15 mouse cellular contexts compared by ENCODE assay signal in the genomic region with DNA sequence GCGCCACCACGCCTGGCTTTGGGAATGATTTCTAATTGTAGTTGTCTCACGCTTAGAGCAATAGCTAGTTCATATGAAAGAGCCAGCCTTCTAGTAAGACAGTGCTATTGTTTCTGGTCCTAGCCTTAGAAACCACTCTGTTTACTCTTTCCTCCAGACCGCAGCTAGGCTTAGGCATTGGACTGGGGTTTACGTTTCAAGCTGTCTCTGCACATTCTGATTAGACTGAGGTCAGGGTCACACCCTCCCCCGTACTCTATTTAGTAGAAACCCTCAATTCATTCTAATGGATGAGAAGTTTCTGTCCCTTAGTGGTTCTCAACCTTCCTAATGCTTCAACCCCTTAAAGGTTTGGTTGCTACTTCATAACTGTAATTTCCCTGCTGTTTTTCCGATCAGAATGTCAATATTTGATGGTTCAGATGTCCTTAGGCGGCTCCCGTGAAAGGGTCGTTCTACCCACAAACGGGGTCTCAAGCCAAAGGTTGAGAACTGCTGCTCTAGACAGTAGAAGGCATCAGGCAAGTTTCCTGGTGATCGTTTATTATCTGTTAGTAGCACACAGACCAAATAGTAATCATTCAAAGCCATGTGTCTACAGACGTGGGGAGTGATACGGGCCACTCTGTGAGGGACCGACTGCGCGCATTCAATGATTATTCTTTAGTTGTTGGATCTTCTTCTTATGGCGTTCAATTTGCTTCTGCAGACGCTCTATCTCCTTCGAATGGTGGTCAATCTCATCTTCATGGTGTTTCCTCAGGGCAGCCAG. TPM values are rescaled to one million over a fixed set of nuclear protein-coding genes. Genes with fewer than 3 reads are reported as not detected.
DNase-seq lines count a peak whose midpoint lies in the region; ATAC-seq and TF ChIP-seq lines count a peak whose summit lies in the region.
"Had no signal": no experiment of that assay in that cellular context is flagged by ENCODE, and none has a peak within 500 bp of the region (broad histone marks: within the 10 kb centered on the region; RNA-seq: fewer than 3 reads in every experiment).

No protein-coding gene starts in this region.

- no peak overlapping the region for H3K4me3 ChIP-seq in heart, embryonic 16.5 days (ENCODE audit: low read length)
- no peak overlapping the region for H3K4me3 ChIP-seq in bone marrow, adult 2 months (replicated peaks; ENCODE audit: control insufficient read depth, low read depth, low read length)
- peak overlapping the region; percentile 92 for H3K4me3 ChIP-seq in liver, embryonic 11.5 days (ENCODE audit: low read depth, low read length)
- H3K4me3 ChIP-seq: left cerebral cortex, adult 2 months; limb, embryonic 12.5 days had no signal

- no peak overlapping the region for H3K9ac ChIP-seq in heart, embryonic 16.5 days (ENCODE audit: low read length)
- H3K9ac ChIP-seq in liver, embryonic 11.5 days (ENCODE audit: low read depth, low read length): peak overlapping the region; percentile 99
- H3K9ac ChIP-seq: limb, embryonic 12.5 days had no signal

- no peak for DNase-seq in heart, postnatal 14 days
- no peak for DNase-seq in liver, embryonic 11.5 days (ENCODE audit: low spot score)
- DNase-seq in frontal cortex, adult 2 months (ENCODE audit: extremely low spot score in 1 of 2, low spot score in 1 of 2): no peak
- no peak for DNase-seq in gastrocnemius, postnatal 36 days
- DNase-seq in thymus, postnatal 0 days (ENCODE audit: low spot score): no peak
- DNase-seq: adrenal gland, postnatal 14 days; retina, postnatal 1 day; thymus, postnatal 4 days had no signal

- H3K36me3 ChIP-seq in heart, embryonic 16.5 days (ENCODE audit: control insufficient read depth, insufficient read depth): peaks cover 16% of the 10 kb centered on the region
- peaks cover 14% of the 10 kb centered on the region for H3K36me3 ChIP-seq in liver, embryonic 11.5 days (ENCODE audit: control insufficient read depth, insufficient read depth, low read length)

- H3K27me3 ChIP-seq in heart, embryonic 16.5 days (ENCODE audit: control insufficient read depth, insufficient read depth, low read length): no peaks in the 10 kb centered on the region
- no peaks in the 10 kb centered on the region for H3K27me3 ChIP-seq in liver, embryonic 11.5 days (replicated peaks; ENCODE audit: control insufficient read depth, insufficient read depth, low read length)
- H3K27me3 ChIP-seq: limb, embryonic 12.5 days had no signal

- TF ChIP-seq POLR2A in bone marrow, adult 2 months (IDR thresholded peaks at IDR 0.05; ENCODE audit: borderline replicate concordance, control insufficient read depth, low read depth, low read length): no peak

- H3K4me1 ChIP-seq in heart, embryonic 16.5 days (ENCODE audit: control insufficient read depth, insufficient read depth, low read length): peaks cover 17% of the 10 kb centered on the region
- peaks cover 5% of the 10 kb centered on the region; the same call in 1 of the 2 replicates for H3K4me1 ChIP-seq in bone marrow, adult 2 months (ENCODE audit: control insufficient read depth, insufficient read depth, low read length)
- peaks cover 40% of the 10 kb centered on the region for H3K4me1 ChIP-seq in liver, embryonic 11.5 days (replicated peaks; ENCODE audit: control insufficient read depth, insufficient read depth, low read length)

- ATAC-seq in heart, embryonic 16.5 days (replicated peaks; ENCODE audit: extremely low read depth, insufficient read depth, low FRiP score): no peak
- peak; percentile 86 for ATAC-seq in liver, embryonic 11.5 days (replicated peaks; ENCODE audit: low FRiP score)
- peak; percentile 52 for ATAC-seq in megakaryocyte-erythroid progenitor cell, adult 5-6 weeks (replicated peaks; ENCODE audit: low FRiP score, low TSS enrichment, poor library complexity, severe bottlenecking)
- ATAC-seq: forebrain, embryonic 14.5 days; lung, postnatal 0 days had no signal

- intact Hi-C loops in heart, postnatal 14 days (cut with DNase I): no loop called here
- intact Hi-C loops in gastrocnemius, postnatal 36 days (cut with DNase I): no loop called here

- TF ChIP-seq CTCF in bone marrow, adult 2 months (IDR thresholded peaks at IDR 0.05; ENCODE audit: control insufficient read depth, insufficient read depth, low read length): no peak

- 0 out of 2 replicates have a peak overlapping the region, but pooled peaks have one; percentile 16 for H3K27ac ChIP-seq in heart, embryonic 16.5 days (ENCODE audit: low read length)
- peak overlapping the region; percentile 72 for H3K27ac ChIP-seq in bone marrow, adult 2 months (ENCODE audit: control insufficient read depth, insufficient read depth, low read depth, low read length, poor library complexity)
- H3K27ac ChIP-seq in liver, embryonic 11.5 days (ENCODE audit: low read depth, low read length): peak overlapping the region; percentile 99
- H3K27ac ChIP-seq: left cerebral cortex, adult 2 months; limb, embryonic 12.5 days had no signal

- no peaks in the 10 kb centered on the region for H3K9me3 ChIP-seq in heart, embryonic 16.5 days (replicated peaks; ENCODE audit: control insufficient read depth, low read length)
- no peaks in the 10 kb centered on the region for H3K9me3 ChIP-seq in liver, embryonic 11.5 days (ENCODE audit: control insufficient read depth, low read length)
- H3K9me3 ChIP-seq: limb, embryonic 12.5 days had no signal

- H3K4me2 ChIP-seq in heart, embryonic 16.5 days (ENCODE audit: low read depth, low read length): no peak overlapping the region
- peak overlapping the region; percentile 93 for H3K4me2 ChIP-seq in liver, embryonic 11.5 days
- H3K4me2 ChIP-seq: limb, embryonic 12.5 days had no signal

- WGBS in heart, embryonic 16.5 days: 92% methylated on average over 20 of the region's 20 CpGs
- 62% methylated on average over 20 of the region's 20 CpGs for WGBS in bone marrow, adult 2 months
- 48% methylated on average over 20 of the region's 20 CpGs for WGBS in liver, embryonic 11.5 days

RNA-seq across cellular contexts. Expression of gene Atpif1, which starts 3.2 kb away (rescaled TPM):
- polyA plus RNA-seq in heart, embryonic 16.5 days (2015; fragmentation: Nextera tagmentation; extraction: Ambion mirVana): 1,312 and 1,561 TPM in 2 replicates
- total RNA-seq in heart, postnatal 14 days (2021): 100 to 1,000 TPM; 399 to 455 TPM
- 886 and 890 TPM in 2 replicates for polyA plus RNA-seq in bone marrow, adult 2 months (2011; ENCODE audit: insufficient read depth, insufficient read length, low replicate concordance, missing spikeins)
- polyA plus RNA-seq in liver, embryonic 11.5 days (2014; fragmentation: Nextera tagmentation; extraction: Ambion mirVana): 1,813 and 1,952 TPM in 2 replicates
- 1,479 and 1,723 TPM in 2 replicates for total RNA-seq in megakaryocyte-erythroid progenitor cell, adult 5-6 weeks (2014; fragmentation: Nextera tagmentation)
- total RNA-seq in megakaryocyte-erythroid progenitor cell, adult 5-6 weeks (2017): 2,914 and 3,482 TPM in 2 replicates
- polyA plus RNA-seq in frontal cortex, adult 2 months (2012; rRNA removed): 869 and 938 TPM in 2 replicates
- 10 to 100 TPM; 49.5 to 51.2 TPM for total RNA-seq in gastrocnemius, postnatal 36 days (2021)
- polyA plus RNA-seq in thymus, postnatal 0 days (2015; fragmentation: Nextera tagmentation; extraction: Ambion mirVana): 874 and 945 TPM in 2 replicates

RNA-seq across cellular contexts. Expression of gene Dnajc8, which starts 5.1 kb away (rescaled TPM):
- 98.5 and 117 TPM in 2 replicates for polyA plus RNA-seq in heart, embryonic 16.5 days (2015; fragmentation: Nextera tagmentation; extraction: Ambion mirVana)
- total RNA-seq in heart, postnatal 14 days (2021): 10 to 100 TPM; 50.2 to 51.7 TPM
- polyA plus RNA-seq in bone marrow, adult 2 months (2011; ENCODE audit: insufficient read depth, insufficient read length, low replicate concordance, missing spikeins): 128 and 173 TPM in 2 replicates
- 241 and 245 TPM in 2 replicates for polyA plus RNA-seq in liver, embryonic 11.5 days (2014; fragmentation: Nextera tagmentation; extraction: Ambion mirVana)
- total RNA-seq in megakaryocyte-erythroid progenitor cell, adult 5-6 weeks (2014; fragmentation: Nextera tagmentation): 160 and 183 TPM in 2 replicates
- 481 and 593 TPM in 2 replicates for total RNA-seq in megakaryocyte-erythroid progenitor cell, adult 5-6 weeks (2017)
- 143 and 159 TPM in 2 replicates for polyA plus RNA-seq in frontal cortex, adult 2 months (2012; rRNA removed)
- 10 to 100 TPM; 40.0 to 47.4 TPM for total RNA-seq in gastrocnemius, postnatal 36 days (2021)
- 190 and 199 TPM in 2 replicates for polyA plus RNA-seq in thymus, postnatal 0 days (2015; fragmentation: Nextera tagmentation; extraction: Ambion mirVana)

RNA-seq across cellular contexts. Expression of gene Sesn2, which starts 19.9 kb away (rescaled TPM):
- 5.9 and 7.2 TPM in 2 replicates for polyA plus RNA-seq in heart, embryonic 16.5 days (2015; fragmentation: Nextera tagmentation; extraction: Ambion mirVana)
- 1 to 10 TPM; 3.8 to 3.9 TPM for total RNA-seq in heart, postnatal 14 days (2021)
- polyA plus RNA-seq in bone marrow, adult 2 months (2011; ENCODE audit: insufficient read depth, insufficient read length, low replicate concordance, missing spikeins): 5.4 and 20.0 TPM in 2 replicates
- 10.2 and 10.5 TPM in 2 replicates for polyA plus RNA-seq in liver, embryonic 11.5 days (2014; fragmentation: Nextera tagmentation; extraction: Ambion mirVana)
- 7.3 and 9.3 TPM in 2 replicates for total RNA-seq in megakaryocyte-erythroid progenitor cell, adult 5-6 weeks (2014; fragmentation: Nextera tagmentation)
- total RNA-seq in megakaryocyte-erythroid progenitor cell, adult 5-6 weeks (2017): 2.6 and 3.8 TPM in 2 replicates
- 9.2 and 9.7 TPM in 2 replicates for polyA plus RNA-seq in frontal cortex, adult 2 months (2012; rRNA removed)
- 1 to 10 TPM; 2.1 to 2.7 TPM for total RNA-seq in gastrocnemius, postnatal 36 days (2021)
- polyA plus RNA-seq in thymus, postnatal 0 days (2015; fragmentation: Nextera tagmentation; extraction: Ambion mirVana): 7.3 and 8.0 TPM in 2 replicates

RNA-seq across cellular contexts. Expression of gene Ptafr, which starts 33.6 kb away (rescaled TPM):
- polyA plus RNA-seq in heart, embryonic 16.5 days (2015; fragmentation: Nextera tagmentation; extraction: Ambion mirVana): 0.60 and 0.68 TPM in 2 replicates
- 1 to 10 TPM; 1.1 to 2.0 TPM for total RNA-seq in heart, postnatal 14 days (2021)
- polyA plus RNA-seq in bone marrow, adult 2 months (2011; ENCODE audit: insufficient read depth, insufficient read length, low replicate concordance, missing spikeins): 3.2 and 6.7 TPM in 2 replicates
- 0.73 and 0.85 TPM in 2 replicates for polyA plus RNA-seq in liver, embryonic 11.5 days (2014; fragmentation: Nextera tagmentation; extraction: Ambion mirVana)
- not detected in 2 replicates for total RNA-seq in megakaryocyte-erythroid progenitor cell, adult 5-6 weeks (2014; fragmentation: Nextera tagmentation)
- total RNA-seq in megakaryocyte-erythroid progenitor cell, adult 5-6 weeks (2017): 0.23 TPM in 1 of 2 replicates, not detected in the other
- 1.0 and 1.6 TPM in 2 replicates for polyA plus RNA-seq in frontal cortex, adult 2 months (2012; rRNA removed)
- total RNA-seq in gastrocnemius, postnatal 36 days (2021): 1 to 10 TPM in 1 of 2 experiments, under 1 TPM in 1; 0.64 to 1.0 TPM
- 0.96 and 1.5 TPM in 2 replicates for polyA plus RNA-seq in thymus, postnatal 0 days (2015; fragmentation: Nextera tagmentation; extraction: Ambion mirVana)

Comparison
In these comparisons a context has a peak if more than half of its experiments do, and no peak if none do; other contexts are left out.
1. H3K27ac ChIP-seq: peak in every context shown above with its lines; median percentile 99 in liver, embryonic 11.5 days; 72 in bone marrow, adult 2 months; 16 in heart, embryonic 16.5 days.